Mouse (Mus musculus): Measurements from ENCODE around the gene Pheta1. TPM values are rescaled to one million over a fixed set of nuclear protein-coding genes. Genes with fewer than 3 reads are reported as not detected.

Pheta1 gene
- total and polyA plus RNA-seq, 3 experiments, result 8.1 to 8.8 TPM; not detected in 1

DNA sequence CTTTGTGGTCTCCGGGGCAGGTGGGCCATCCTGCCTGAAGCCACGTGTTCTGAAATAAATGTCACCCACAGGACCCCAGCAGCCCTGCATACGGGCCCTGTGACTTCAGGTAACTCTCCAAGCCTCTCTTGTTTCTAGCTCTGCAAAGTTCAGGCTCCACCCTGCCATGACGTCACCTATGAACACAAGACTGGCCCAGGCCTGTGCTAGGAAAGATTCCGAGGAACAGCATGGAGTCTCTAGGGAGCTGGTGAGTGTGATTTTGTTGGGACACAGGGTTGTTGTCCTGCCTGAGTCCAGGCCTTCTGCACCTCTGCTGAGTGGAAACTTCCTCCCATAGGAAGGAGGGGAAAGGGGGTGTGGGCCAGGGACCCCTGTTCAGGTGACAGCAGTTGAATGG is 19.2 kb downstream of the Pheta1 start:
- Histone ChIP-seq H3K79me2 (ENCODE audit: control insufficient read depth, insufficient read depth, low read length, poor library complexity) (no peaks in the 10 kb centered on the region), H3K27me3 (ENCODE audit: control insufficient read depth in 1 of 2, insufficient read depth in 2 of 2, low read length in 2 of 2) (no peaks in the 10 kb centered on the region), H3K4me1 (ENCODE audit: control insufficient read depth in 1 of 2, insufficient read depth in 2 of 2, low read length in 2 of 2) (no peaks in the 10 kb centered on the region), H3K9ac (ENCODE audit: control insufficient read depth, low read depth, low read length, poor library complexity, severe bottlenecking) (no peak overlapping the region), H3K9me3 (replicated peaks; ENCODE audit: insufficient read depth, low read length) (no peaks in the 10 kb centered on the region), H3K4me3 (ENCODE audit: control insufficient read depth in 1 of 2, insufficient read depth in 1 of 2, low read depth in 2 of 2, low read length in 2 of 2) (no peak overlapping the region), H3K27ac (ENCODE audit: control insufficient read depth, low read depth, low read length) (no peak overlapping the region), H3K36me3 (ENCODE audit: control insufficient read depth in 1 of 2, insufficient read depth in 2 of 2, low read length in 2 of 2) (no peaks in the 10 kb centered on the region)
- DNase-seq (ENCODE audit: low read depth, low spot score), result no peak
- TF ChIP-seq GATA1 (IDR thresholded peaks at IDR 0.05; ENCODE audit: low read depth, low read length) (no peak), MYC (IDR thresholded peaks at IDR 0.05; ENCODE audit: low read depth, low read length) (no peak), POLR2AphosphoS2 (IDR thresholded peaks at IDR 0.05; ENCODE audit: low read length) (no peak), USF1 (IDR thresholded peaks at IDR 0.05; ENCODE audit: low read depth, low read length) (no peak), E2F4 (IDR thresholded peaks at IDR 0.05; ENCODE audit: borderline replicate concordance, low read depth, low read length) (no peak)

DNA sequence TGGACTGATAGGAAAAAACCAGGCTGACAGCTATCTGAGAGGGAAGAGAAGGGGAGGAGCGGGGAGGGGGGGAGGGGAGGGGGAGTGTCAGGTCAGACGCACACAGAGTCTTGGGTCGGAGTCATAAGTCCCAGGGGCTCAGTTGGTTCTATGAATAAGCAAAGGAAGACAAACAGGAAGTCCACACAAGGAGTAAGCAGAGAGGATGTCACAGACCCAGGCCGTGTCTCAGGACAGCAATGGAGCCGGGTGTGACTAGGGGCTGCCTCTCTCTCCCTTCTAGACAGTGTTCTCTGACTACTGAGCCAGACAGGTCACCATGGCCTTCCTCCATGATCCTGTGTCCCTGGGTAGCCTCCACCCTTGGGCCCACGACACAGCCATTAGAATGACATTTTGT is 22.0 kb downstream of the Pheta1 start:
- H3K4me3 ChIP-seq (ENCODE audit: control insufficient read depth in 1 of 2, insufficient read depth in 1 of 2, low read depth in 2 of 2, low read length in 2 of 2), result no peak overlapping the region
- H3K4me1 ChIP-seq (ENCODE audit: control insufficient read depth in 1 of 2, insufficient read depth in 2 of 2, low read length in 2 of 2), result no peaks in the 10 kb centered on the region
- no peak overlapping the region for H3K27ac ChIP-seq (ENCODE audit: control insufficient read depth, low read depth, low read length)
- no peaks in the 10 kb centered on the region for H3K9me3 ChIP-seq (replicated peaks; ENCODE audit: insufficient read depth, low read length)
- H3K36me3 ChIP-seq (ENCODE audit: control insufficient read depth in 1 of 2, insufficient read depth in 2 of 2, low read length in 2 of 2), result no peaks in the 10 kb centered on the region
- no peak overlapping the region for H3K9ac ChIP-seq (ENCODE audit: control insufficient read depth, low read depth, low read length, poor library complexity, severe bottlenecking)
- H3K27me3 ChIP-seq (ENCODE audit: control insufficient read depth in 1 of 2, insufficient read depth in 2 of 2, low read length in 2 of 2), result no peaks in the 10 kb centered on the region
- TF ChIP-seq KAT2A (conservative IDR thresholded peaks at IDR 0.05; ENCODE audit: low read depth, low read length) (no peak), CHD1 (IDR thresholded peaks at IDR 0.05; ENCODE audit: low read depth, low read length) (no peak), E2F4 (IDR thresholded peaks at IDR 0.05; ENCODE audit: borderline replicate concordance, low read depth, low read length) (no peak), TCF12 (IDR thresholded peaks at IDR 0.05; ENCODE audit: low read depth, low read length) (no peak), JUND (IDR thresholded peaks at IDR 0.05; ENCODE audit: low read depth, low read length) (no peak), TAL1 (IDR thresholded peaks at IDR 0.05; ENCODE audit: low read length) (no peak), MAFK (IDR thresholded peaks at IDR 0.05; ENCODE audit: borderline replicate concordance, low read depth, low read length) (no peak), MEF2A (IDR thresholded peaks at IDR 0.05; ENCODE audit: extremely low read depth, insufficient replicate concordance, low read depth, low read length, poor library complexity, severe bottlenecking) (no peak), USF1 (IDR thresholded peaks at IDR 0.05; ENCODE audit: low read depth, low read length) (no peak), ELF1 (IDR thresholded peaks at IDR 0.05; ENCODE audit: low read depth, low read length) (no peak), POLR2AphosphoS5 (IDR thresholded peaks at IDR 0.05; ENCODE audit: borderline replicate concordance, low read depth, low read length) (no peak), ZNF384 (IDR thresholded peaks at IDR 0.05; ENCODE audit: low read depth, low read length) (no peak), NRF1 (IDR thresholded peaks at IDR 0.05; ENCODE audit: insufficient read depth, low read depth, low read length, poor library complexity, severe bottlenecking) (no peak), EP300 (IDR thresholded peaks at IDR 0.05; ENCODE audit: low read depth in 1 of 2, low read length in 2 of 2) (no peak), ZC3H11A (IDR thresholded peaks at IDR 0.05; ENCODE audit: low read depth, low read length) (no peak), CTCF (IDR thresholded peaks at IDR 0.05 in 2 of 3, conservative IDR thresholded peaks at IDR 0.05 in 1 of 3; ENCODE audit: control insufficient read depth in 1 of 3, insufficient read depth in 1 of 3, low read depth in 2 of 3, low read length in 3 of 3, poor library complexity in 1 of 3, severe bottlenecking in 1 of 3) (no peak), MYB (IDR thresholded peaks at IDR 0.05; ENCODE audit: low read depth, low read length) (no peak), SMC3 (IDR thresholded peaks at IDR 0.05; ENCODE audit: low read depth, low read length) (no peak), NELFE (IDR thresholded peaks at IDR 0.05; ENCODE audit: low read depth, low read length) (no peak)
- no peaks in the 10 kb centered on the region for H3K79me2 ChIP-seq (ENCODE audit: control insufficient read depth, insufficient read depth, low read length, poor library complexity)
- DNase-seq (ENCODE audit: low read depth, low spot score), result no peak
